Mouse (Mus musculus) forebrain, postnatal 0 days (tissue): ENCODE measurements around the gene Fzd10. TPM values are rescaled to one million over a fixed set of nuclear protein-coding genes. Genes with fewer than 3 reads are reported as not detected.

Experiments used
- ATAC-seq: fragments of 200-750 bp; cut with Nextera tagmentation; 2 replicates; pipeline ENCODE4 v1.8.0; 2017; ENCODE audit warnings: mild to moderate bottlenecking, moderate library complexity
- DNase-seq: peaks from one replicate; pipeline ENCODE4 v3.0.0-alpha.2; 2015
- H3K27ac ChIP-seq: fragments of 300-500 bp; sonication (generic); 2 replicates; pipeline ENCODE4 v1.5.1; 2014; ENCODE audit warnings: low read depth, mild to moderate bottlenecking, antibody characterized with exemption, low read length, moderate library complexity, mixed read lengths
- H3K27me3 ChIP-seq: fragments of 300-500 bp; sonication (generic); 2 replicates; pipeline ENCODE4 v1.6.1; 2014; ENCODE audit warnings: mild to moderate bottlenecking, low read length, mixed read lengths; ENCODE audit not compliant: insufficient read depth
- H3K36me3 ChIP-seq: fragments of 300-500 bp; sonication (generic); 2 replicates; pipeline ENCODE4 v1.6.1; 2014; ENCODE audit warnings: mild to moderate bottlenecking, moderate library complexity; ENCODE audit not compliant: insufficient read depth
- H3K4me1 ChIP-seq: fragments of 300-500 bp; sonication (generic); 2 replicates; pipeline ENCODE4 v1.6.1; 2014; ENCODE audit warnings: antibody characterized with exemption; ENCODE audit not compliant: insufficient read depth
- H3K4me2 ChIP-seq: fragments of 300-500 bp; sonication (generic); 2 replicates; pipeline ENCODE4 v1.6.1; 2014; ENCODE audit warnings: low read depth, mild to moderate bottlenecking, moderate library complexity
- H3K4me3 ChIP-seq: fragments of 300-500 bp; sonication (generic); 2 replicates; pipeline ENCODE4 v1.5.1; 2014; ENCODE audit warnings: low read depth, low read length, mixed read lengths
- H3K9ac ChIP-seq: fragments of 300-500 bp; sonication (generic); 2 replicates; pipeline ENCODE4 v1.6.1; 2014; ENCODE audit warnings: mild to moderate bottlenecking
- H3K9me3 ChIP-seq: fragments of 300-500 bp; sonication (generic); 2 replicates; pipeline ENCODE4 v1.6.1; 2016; ENCODE audit warnings: low read length
- CTCF ChIP-seq: sonication (generic); IDR thresholded peaks from 2 replicates; pipeline ENCODE4 v1.5.1; 2016; ENCODE audit warnings: antibody characterized with exemption, control low read depth, low read depth
- WGBS: fragments of 180-500 bp; shearing (Covaris S2); extraction: QIAGEN DNeasy Blood & Tissue Kit; methylation state at CpG from one replicate; pipeline ENCODE4 v1.1.7; 2014; 5-methylcytosine and 5-hydroxymethylcytosine counted together
- polyA plus RNA-seq: library from polyadenylated mRNA; unstranded; fragments of >200 nt; fragmentation: Nextera tagmentation; extraction: Ambion mirVana; gene quantifications from 2 replicates; pipeline ENCODE4 v1.2.1, GENCODE M21; 2015
- total RNA-seq: library from RNA; depleted of rRNA; stranded (reverse); fragments of >200 nt; gene quantifications from 2 replicates; pipeline ENCODE4 v1.2.3, GENCODE M21; 2014

Gene Fzd10
- total and polyA plus RNA-seq, 2 experiments from 2014 or later = 2.2 to 9.2 TPM

DNA sequence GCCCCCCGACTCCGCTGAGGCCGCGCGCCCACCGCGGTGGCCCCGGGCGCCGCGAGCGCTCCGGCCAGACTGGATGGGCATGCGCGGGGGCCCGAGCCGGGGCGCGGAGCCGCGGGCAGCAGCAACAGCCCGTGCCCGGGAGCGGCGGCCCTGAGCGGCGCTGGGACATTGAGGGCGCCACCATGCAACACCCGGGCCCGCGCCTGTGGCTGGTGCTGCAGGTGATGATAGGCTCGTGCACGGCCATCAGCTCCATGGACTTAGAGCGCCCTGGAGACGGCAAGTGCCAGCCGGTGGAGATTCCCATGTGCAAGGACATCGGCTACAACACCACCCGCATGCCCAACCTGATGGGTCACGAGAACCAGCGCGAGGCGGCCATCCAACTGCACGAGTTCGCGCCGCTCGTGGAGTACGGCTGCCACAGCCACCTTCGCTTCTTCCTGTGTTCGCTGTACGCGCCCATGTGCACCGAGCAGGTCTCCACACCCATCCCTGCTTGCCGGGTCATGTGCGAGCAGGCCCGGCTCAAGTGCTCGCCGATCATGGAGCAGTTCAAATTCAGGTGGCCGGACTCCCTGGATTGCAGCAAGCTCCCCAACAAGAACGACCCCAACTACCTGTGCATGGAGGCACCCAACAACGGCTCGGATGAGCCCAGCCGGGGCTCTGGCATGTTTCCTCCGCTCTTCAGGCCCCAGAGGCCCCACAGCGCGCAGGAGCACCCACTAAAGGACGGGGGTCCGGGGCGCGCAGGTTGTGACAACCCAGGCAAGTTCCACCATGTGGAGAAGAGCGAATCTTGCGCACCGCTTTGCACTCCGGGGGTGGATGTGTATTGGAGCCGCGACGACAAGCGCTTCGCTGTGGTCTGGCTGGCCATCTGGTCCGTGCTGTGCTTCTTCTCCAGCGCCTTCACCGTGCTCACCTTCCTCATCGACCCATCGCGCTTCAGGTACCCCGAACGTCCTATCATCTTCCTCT, 684 bp downstream of the Fzd10 start:
- H3K36me3 ChIP-seq = no peaks in the 10 kb centered on the region
- 0 out of 2 replicates have a peak, but pooled peaks cover 3% of the 10 kb centered on the region for H3K4me1 ChIP-seq
- DNase-seq = no peak
- no peak for TF ChIP-seq CTCF
- peak overlapping the region; percentile 43 for H3K4me3 ChIP-seq
- WGBS = 1% methylated on average over 86 of the region's 87 CpGs
- H3K4me2 ChIP-seq = peak overlapping the region; percentile 89
- peak; percentile 53 for ATAC-seq
- H3K9ac ChIP-seq = peak overlapping the region; percentile 37; the same call in 1 of the 2 replicates
- H3K27ac ChIP-seq = no peak overlapping the region
- H3K27me3 ChIP-seq = peaks cover 73% of the 10 kb centered on the region
- H3K9me3 ChIP-seq = no peaks in the 10 kb centered on the region

- Histone ChIP-seq H3K4me2 (no peak overlapping the region), H3K36me3 (no peaks in the 10 kb centered on the region), H3K4me3 (no peak overlapping the region), H3K27ac (no peak overlapping the region), H3K27me3 (peaks cover 75% of the 10 kb centered on the region), H3K9me3 (no peaks in the 10 kb centered on the region), H3K4me1 (0 out of 2 replicates have a peak, but pooled peaks cover 3% of the 10 kb centered on the region), H3K9ac (no peak overlapping the region)
- ATAC-seq (no peak), DNase-seq (no peak)
- TF ChIP-seq CTCF = no peak
- 43% methylated on average over 1 of the region's 1 CpGs for WGBS
Measured at GRCm38 (mm10) chr5:128603693-128604092, 3.0 kb downstream of the Fzd10 start.

DNA sequence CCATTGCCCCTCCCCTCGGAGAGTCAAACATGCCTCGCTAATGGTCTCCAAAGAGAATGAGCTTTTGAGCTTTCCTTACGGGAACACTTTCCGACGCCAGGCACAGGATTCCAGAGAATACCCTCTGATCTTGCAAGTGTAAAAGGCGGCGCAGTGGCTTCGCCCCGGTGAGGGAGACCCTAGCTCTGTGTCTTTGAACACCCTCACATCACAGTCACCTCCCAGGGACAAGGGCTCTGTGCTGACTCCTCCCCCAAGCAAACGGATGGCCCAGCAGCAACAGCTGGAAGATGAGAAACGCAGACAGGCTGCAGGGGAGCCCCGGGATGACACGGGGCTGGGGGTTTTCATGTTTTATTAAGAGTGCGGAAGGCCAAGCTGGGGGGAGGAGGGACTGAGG, 6.0 kb downstream of the Fzd10 start:
- peaks cover 57% of the 10 kb centered on the region for H3K27me3 ChIP-seq
- H3K27ac ChIP-seq = no peak overlapping the region
- no peaks in the 10 kb centered on the region for H3K36me3 ChIP-seq
- no peak for DNase-seq
- no peak overlapping the region for H3K4me3 ChIP-seq
- ATAC-seq = no peak
- WGBS = 12% methylated on average over 14 of the region's 14 CpGs
- H3K9me3 ChIP-seq = no peaks in the 10 kb centered on the region
- no peaks in the 10 kb centered on the region for H3K4me1 ChIP-seq
- H3K9ac ChIP-seq = no peak overlapping the region
- no peak for TF ChIP-seq CTCF
- no peak overlapping the region for H3K4me2 ChIP-seq

- ATAC-seq = no peak
- H3K9me3 ChIP-seq = no peaks in the 10 kb centered on the region
- no peak overlapping the region for H3K27ac ChIP-seq
- H3K36me3 ChIP-seq = no peaks in the 10 kb centered on the region
- WGBS = 92% methylated on average over 7 of the region's 7 CpGs
- no peak for TF ChIP-seq CTCF
- H3K4me2 ChIP-seq = no peak overlapping the region
- no peak for DNase-seq
- H3K4me1 ChIP-seq = no peaks in the 10 kb centered on the region
- no peak overlapping the region for H3K4me3 ChIP-seq
- H3K27me3 ChIP-seq = peaks cover 34% of the 10 kb centered on the region
- no peak overlapping the region for H3K9ac ChIP-seq
Measured at GRCm38 (mm10) chr5:128609091-128609490, 8.4 kb downstream of the Fzd10 start.

- Histone ChIP-seq H3K9ac (no peak overlapping the region), H3K4me2 (peak overlapping the region; percentile 21; the same call in 1 of the 2 replicates), H3K4me1 (peaks cover 13% of the 10 kb centered on the region; the same call in 1 of the 2 replicates), H3K9me3 (no peaks in the 10 kb centered on the region), H3K27me3 (peaks cover 6% of the 10 kb centered on the region; the same call in 1 of the 2 replicates), H3K4me3 (no peak overlapping the region), H3K36me3 (no peaks in the 10 kb centered on the region), H3K27ac (no peak overlapping the region)
- ATAC-seq (no peak), DNase-seq (no peak)
- TF ChIP-seq CTCF = no peak
- WGBS = 10% methylated on average over 9 of the region's 9 CpGs
Measured at GRCm38 (mm10) chr5:128617621-128618020, 17.0 kb downstream of the Fzd10 start.

- Histone ChIP-seq H3K4me3 (no peak overlapping the region), H3K9me3 (no peaks in the 10 kb centered on the region), H3K4me2 (no peak overlapping the region), H3K27ac (no peak overlapping the region), H3K4me1 (peaks cover 13% of the 10 kb centered on the region; the same call in 1 of the 2 replicates), H3K27me3 (peaks cover 6% of the 10 kb centered on the region; the same call in 1 of the 2 replicates), H3K9ac (no peak overlapping the region), H3K36me3 (no peaks in the 10 kb centered on the region)
- DNase-seq = no peak
- TF ChIP-seq CTCF = no peak
- no peak for ATAC-seq
- 20% methylated on average over 8 of the region's 8 CpGs for WGBS
Measured at GRCm38 (mm10) chr5:128619987-128620386, 19.3 kb downstream of the Fzd10 start.

GRCm38 (mm10) chr5:128620408-128620807, 19.8 kb downstream of the Fzd10 start:
- H3K4me2 ChIP-seq = no peak overlapping the region
- TF ChIP-seq CTCF = no peak
- DNase-seq (no peak), ATAC-seq (no peak)
- H3K36me3 ChIP-seq = no peaks in the 10 kb centered on the region
- H3K4me1 ChIP-seq = peaks cover 13% of the 10 kb centered on the region; the same call in 1 of the 2 replicates
- H3K9me3 ChIP-seq = no peaks in the 10 kb centered on the region
- no peak overlapping the region for H3K4me3 ChIP-seq
- peaks cover 6% of the 10 kb centered on the region; the same call in 1 of the 2 replicates for H3K27me3 ChIP-seq
- no peak overlapping the region for H3K9ac ChIP-seq
- WGBS = 4% methylated on average over 9 of the region's 9 CpGs
- no peak overlapping the region for H3K27ac ChIP-seq
